In genomic region chr13:41890618-41891017, GRCm38 (mm10) we compare ENCODE assay signal across 16 mouse cellular contexts.
"Had no signal": no experiment of that assay in that cellular context is flagged by ENCODE, and none has a peak within 500 bp of the region (broad histone marks: within the 10 kb centered on the region; RNA-seq: fewer than 3 reads in every experiment).

No protein-coding gene starts in this region.

- H3K9ac ChIP-seq: neural tube, embryonic 13.5 days; neural tube, embryonic 15.5 days; stomach, embryonic 15.5 days had no signal

- DNase-seq: retina, postnatal 1 day; right cerebral cortex, adult 18-20 months; right cerebral cortex, postnatal 14 days; right cerebral cortex, postnatal 25 days; right cerebral cortex, postnatal 4 days; spleen, adult 18-20 months; thymus, adult 18-20 months; thymus, adult 2 months; thymus, postnatal 14 days; thymus, postnatal 25 days; thymus, postnatal 36 days; thymus, postnatal 4 days had no signal

- H3K4me1 ChIP-seq: neural tube, embryonic 13.5 days; neural tube, embryonic 15.5 days; stomach, embryonic 15.5 days had no signal

- H3K4me3 ChIP-seq: neural tube, embryonic 13.5 days; neural tube, embryonic 15.5 days; stomach, embryonic 15.5 days had no signal

- H3K4me2 ChIP-seq: neural tube, embryonic 13.5 days; neural tube, embryonic 15.5 days; stomach, embryonic 15.5 days had no signal

- H3K27me3 ChIP-seq: neural tube, embryonic 13.5 days; neural tube, embryonic 15.5 days; stomach, embryonic 15.5 days had no signal

- H3K36me3 ChIP-seq: neural tube, embryonic 13.5 days; neural tube, embryonic 15.5 days; stomach, embryonic 15.5 days had no signal

- H3K27ac ChIP-seq: neural tube, embryonic 13.5 days; neural tube, embryonic 15.5 days; stomach, embryonic 15.5 days; stomach, postnatal 0 days had no signal

- H3K9me3 ChIP-seq: neural tube, embryonic 13.5 days; neural tube, embryonic 15.5 days; stomach, embryonic 15.5 days had no signal
